Mouse (Mus musculus) layer of hippocampus, postnatal 10 days (tissue): Measurements from ENCODE around the gene Mafg. TPM values are rescaled to one million over a fixed set of nuclear protein-coding genes. Genes with fewer than 3 reads are reported as not detected.

Experiments used
- DNase-seq, 2 experiments: peaks; one replicate each; pipeline ENCODE4 v3.0.0; 2021; ENCODE audit warnings: low spot score in 2 of 2
- total RNA-seq, 2 experiments: library from RNA; stranded (reverse); gene quantifications; 2 replicates each; pipeline ENCODE4 v1.2.3; 2021

The Mafg gene
- total RNA-seq, 2 experiments from 2014 or later: 79.3 to 86.7 TPM

DNA sequence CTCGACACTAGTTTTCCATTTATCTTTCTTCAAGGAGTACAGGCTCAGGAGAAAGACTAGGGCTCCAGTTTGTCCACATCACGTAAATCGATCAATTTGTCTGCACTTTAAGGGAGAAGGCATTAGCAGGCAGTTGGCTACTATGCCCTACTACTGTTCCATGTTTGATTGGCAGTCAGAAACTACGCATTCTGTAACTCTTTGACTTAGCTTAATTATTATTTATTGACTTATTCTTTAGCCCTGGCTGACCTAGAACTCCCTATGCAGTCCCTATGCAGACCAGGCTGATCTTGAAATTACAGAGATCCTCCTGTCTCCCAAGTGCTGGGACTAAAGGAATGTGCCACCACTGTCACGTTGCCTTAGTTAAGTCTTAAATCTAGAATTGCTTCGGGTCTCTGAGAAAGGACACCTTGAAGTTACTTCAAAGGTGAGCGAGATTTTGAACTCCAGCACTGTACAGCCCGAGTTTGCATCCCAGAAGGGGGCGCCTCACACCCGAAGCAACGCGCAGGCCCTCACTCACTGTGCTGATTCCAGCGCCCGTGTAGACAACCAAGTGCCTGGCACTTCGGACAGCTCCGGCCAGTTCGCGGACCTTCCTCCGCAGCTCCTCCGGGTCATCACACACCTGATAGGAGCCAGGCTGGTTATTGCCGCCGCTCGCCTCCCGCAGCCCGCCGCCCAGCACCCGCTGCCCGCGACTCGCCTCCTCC lies 9.3 kb downstream of the Mafg start:
- peak; percentile 67 to 76 for DNase-seq

DNA sequence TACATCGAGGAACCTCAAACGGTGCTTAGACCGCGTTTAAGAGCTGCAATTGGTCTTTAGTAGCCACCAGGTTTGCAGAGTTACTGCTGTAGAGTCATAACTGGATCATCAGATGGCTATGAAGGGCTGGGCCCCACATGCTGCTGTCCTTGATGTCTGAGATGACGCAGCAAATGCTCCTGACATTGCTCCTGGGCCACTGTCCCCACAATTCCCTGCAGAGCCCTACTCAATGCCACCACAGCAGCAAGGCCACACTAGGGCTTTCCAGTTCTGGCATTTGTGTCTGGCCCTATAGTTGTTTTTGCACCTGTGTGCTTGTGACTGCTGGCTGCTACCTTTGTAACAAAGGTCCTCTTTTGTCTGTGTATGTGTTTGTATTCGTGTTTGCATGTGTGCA lies 10.6 kb downstream of the Mafg start:
- DNase-seq: no peak

DNA sequence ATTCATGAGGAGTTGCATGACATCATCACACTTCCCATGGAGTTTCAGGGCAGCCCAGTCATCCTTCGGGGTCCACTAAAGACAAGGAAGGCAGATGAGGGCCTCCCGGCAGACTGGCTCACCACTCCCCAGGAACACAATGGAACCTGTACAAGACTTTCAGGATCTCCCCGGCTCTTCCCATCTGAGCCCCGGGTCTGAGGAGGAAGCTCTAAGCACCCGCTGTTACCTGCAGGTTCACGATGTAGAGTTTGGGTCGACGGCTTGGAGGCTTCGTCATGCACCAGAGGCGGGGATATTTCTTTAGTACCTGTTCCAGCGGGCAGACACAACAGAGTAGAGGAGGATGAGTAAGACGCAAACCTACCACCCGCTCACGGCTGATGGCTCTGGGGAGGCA lies 13.2 kb downstream of the Mafg start:
- DNase-seq: no peak

DNA sequence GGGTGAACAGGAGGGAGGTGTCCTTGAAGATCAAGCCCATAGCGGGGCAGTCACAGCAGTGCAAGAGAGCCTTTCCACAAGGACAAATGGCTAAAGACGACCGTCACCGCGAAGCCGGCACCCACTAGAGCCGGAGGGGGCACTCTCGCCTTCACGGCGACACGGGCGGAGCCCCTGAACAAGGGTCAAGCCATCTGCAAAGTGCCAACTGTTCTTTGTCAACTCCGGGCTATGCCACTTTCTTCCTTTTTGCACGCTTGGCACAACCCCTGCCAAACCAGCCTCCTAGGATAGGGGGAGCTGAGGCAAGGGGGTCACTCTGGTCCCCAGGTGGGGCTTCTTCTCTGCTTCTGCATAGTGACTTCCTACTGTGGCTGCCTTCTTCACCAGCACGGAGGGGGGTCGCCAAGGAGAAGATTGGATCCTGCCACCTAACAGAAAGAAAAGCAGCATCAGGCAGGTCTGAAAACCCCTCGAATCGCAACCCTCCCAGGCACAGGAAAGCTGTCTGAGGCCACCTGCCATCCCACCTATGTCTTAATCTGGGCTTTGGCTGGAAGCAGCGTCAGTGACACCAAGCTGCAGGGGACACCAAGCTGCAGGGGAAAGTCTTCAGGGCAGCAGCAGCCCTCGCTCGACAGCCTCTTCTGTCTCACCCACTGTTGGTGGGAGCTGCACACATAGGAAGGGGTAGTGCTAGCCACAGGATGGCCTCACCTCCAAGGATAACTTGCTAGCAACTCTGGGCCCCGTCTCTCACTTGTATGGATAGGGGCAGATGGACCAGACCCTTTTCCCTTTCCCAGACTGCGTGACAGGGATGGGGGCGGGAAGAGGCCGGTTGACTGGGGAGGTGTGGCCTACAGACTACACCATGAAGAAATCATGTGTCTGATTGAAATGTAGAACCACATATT lies 14.5 kb downstream of the Mafg start:
- peak in 1 of 2 experiments; percentile 13 for DNase-seq

DNA sequence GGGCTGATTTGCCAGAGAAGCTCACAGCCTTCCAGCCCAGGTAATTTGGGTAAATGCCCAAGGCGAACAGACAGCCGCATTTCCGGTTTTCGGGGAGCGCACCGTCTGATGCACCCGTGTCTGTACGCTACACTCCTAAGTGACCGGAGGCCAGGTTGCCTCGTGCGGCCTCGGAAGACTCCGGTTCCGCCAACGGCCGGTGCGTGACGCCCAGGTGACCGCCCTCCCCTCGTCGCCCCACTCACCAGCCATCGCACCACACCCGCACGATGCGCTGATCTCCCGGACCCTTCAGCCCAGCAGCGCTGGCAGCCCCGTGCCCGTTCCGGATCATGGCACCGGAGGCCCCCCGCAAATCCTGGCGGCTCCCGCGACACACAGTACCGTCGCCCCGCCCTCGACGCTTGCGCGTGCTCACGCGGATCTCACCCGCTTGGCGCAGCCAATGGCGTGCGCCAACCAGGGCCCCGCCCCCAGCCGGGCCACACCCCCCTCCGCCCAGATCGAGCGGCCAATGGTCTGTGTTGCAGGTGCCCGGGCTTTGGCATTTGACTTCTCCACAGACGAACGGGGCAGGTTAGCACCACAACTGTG lies 15.8 kb downstream of the Mafg start, which contains the start of gene Pcyt2:
Gene Pcyt2 (minus strand): TSS at position 418 of the 594 bp plus-strand sequence.
- DNase-seq: peak; percentile 88 to 92

DNA sequence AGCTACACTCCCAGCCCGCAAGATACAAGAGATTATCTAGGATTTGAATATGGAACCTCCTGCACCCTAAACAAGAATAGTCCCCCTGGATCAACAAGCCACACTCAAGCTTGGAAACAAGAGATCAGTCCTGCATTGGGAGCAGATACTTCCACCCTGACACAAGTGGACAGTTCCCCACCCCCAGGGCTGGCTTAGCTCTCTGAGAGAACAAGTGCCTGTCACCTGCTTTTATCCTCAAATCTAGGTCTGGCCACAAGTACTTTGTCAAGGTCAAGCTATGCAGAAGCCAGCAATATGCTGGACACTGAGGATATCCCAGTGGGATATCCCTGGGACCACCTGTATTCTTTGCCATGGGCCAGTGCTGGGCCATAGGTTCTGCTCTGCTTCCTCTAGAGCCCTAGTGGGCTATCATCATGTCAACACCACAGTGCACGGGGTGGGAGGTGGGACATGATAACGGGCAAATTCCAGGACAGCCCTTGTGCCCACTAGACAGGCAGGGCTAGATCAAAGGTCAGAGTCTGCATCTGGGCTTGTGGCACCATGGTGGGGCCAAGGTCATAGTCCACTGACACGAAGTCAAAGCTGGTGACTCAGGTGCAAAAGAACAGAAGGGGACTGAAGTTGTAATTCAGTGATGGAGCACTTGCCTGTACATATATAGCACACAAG lies 16.6 kb downstream of the Mafg start:
- DNase-seq: peak in 1 of 2 experiments; percentile 11

DNA sequence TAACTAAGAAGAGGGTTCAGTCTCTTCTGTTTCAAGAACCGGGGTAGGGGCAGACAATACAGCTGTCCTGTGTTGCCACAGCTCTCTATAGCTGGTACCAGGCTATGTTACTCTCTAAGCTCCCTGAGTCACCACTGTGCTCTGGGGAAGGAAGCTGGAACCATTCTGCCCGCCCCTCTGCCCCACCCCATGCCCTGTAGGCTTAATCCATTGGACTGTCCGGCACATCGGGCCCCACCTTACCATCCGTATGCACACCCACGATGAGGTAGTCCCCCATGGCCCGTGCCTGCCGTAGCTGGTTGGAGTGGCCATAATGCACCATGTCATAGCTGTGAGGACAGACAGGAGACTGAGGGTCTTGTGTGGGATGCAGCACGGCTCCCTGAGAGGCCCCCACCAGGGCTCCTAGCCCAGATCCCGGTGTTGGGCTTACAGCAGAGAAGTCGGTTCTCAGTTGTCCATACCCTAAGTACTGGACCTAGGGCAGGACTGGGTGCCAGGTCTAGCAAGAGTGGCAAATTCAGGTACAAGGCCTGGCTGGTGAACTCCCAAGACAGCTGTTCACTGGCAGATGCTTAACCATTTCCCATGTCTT lies 17.7 kb downstream of the Mafg start:
- DNase-seq: peak in 1 of 2 experiments; percentile 12

DNA sequence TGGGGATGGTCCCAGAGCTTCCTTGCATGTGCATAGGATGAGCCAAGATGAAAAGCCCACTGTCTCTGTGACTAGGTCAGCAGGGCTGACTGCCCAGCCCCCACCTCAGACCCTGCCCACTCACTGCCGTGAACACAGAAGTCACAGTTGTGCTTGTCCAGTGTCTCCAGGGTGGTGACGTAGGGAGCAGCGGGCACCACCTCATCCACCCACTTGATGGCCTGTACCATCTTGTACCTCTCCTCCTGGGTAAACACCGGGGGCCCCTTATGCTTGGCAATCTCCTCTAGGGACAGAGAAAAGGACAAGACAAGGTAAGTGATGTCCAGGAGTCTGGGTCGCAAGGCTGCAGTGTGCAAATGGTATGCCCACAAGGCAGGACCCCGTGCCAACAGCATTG lies 18.2 kb downstream of the Mafg start:
- DNase-seq: no peak

DNA sequence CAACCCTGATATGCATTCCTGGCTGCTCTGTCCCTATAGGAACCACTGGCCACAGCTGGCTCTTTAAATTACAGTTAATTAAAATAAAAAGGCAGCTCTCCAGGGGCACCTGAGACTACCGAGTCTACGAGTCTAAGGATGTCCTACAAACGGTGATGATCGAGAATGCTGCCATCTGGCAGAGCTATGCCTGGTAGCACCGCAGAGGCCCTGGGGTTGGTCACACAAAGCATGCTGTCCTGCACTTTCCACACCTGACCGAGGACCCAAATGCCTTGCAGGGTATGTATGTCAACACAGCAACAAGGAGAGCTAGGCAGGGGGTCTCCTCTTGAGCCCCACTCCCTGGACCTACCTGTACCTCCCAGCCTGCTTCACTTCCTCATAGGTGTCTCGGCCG lies 19.4 kb downstream of the Mafg start:
- DNase-seq: no peak

DNA sequence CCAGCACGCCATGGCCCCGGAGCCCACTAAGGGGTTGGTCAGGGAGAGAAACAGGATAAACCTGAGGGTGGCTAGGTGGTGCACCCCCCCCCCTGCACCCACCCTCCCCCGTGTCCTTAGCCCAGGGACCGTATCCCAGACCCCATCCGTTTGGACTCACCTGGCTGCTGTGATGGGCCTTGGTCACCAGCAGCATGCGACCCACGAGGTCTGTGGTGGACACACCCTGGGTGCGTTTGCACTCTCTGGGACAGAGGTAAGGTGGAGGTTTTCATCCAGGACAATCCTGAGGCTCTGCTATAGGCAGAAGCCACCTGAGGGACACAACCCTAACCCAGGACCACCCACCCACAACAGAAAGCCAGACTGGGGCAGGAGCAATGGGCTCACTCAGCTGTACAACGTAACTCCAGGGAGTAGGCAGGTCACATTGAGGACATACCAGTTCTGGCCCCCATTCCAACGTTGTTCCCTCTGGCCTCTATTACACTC lies 19.9 kb downstream of the Mafg start:
- DNase-seq: no peak

DNA sequence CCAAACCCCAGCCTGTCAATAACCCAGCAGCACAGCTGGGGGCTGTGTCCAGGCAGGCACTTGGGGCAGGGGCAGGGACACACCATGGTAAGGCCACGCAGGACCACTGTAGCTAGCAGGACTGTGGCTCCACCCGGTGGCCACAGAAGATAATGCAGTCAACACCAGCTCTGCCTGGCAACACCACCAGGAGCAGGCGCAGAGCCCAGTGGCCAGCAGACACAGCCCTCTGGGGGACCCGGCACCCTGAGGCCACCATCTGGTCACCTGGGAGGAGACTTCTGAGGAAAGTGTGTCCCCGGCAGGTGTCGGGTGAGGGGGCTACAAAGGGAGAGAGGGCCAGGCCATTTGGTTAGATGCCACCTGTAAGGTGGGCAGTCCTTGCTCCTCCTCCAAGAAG lies 20.6 kb downstream of the Mafg start:
- DNase-seq: peak; percentile 82 to 83

DNA sequence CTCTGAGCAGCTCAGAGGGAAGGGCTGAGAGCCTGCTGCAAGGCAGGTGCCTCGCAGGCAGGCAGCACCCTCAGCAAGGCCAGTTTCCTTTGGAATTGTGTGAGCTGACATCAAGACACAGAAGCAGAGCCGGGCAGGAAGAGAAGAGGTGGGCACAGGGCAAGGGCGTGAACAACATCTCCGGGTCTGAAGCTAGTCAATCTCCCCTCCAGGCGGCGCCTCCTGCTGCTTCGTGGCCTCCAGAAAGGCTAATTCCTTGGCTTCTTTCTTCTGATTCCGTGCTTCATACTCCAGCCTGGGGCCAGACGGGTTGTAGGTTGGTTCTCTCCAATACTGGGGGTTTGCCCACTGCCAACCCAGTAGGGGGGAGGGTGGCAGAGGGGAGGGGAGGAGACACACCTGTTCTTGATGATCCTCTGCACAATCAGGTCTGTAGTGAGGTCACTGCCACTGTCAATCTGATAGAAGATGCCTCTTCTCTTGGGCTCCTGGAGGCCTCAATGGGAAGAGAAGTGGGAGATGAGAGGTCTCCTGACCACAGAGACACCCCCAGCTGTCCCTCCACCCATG lies 22.8 kb downstream of the Mafg start:
- no peak for DNase-seq

DNA sequence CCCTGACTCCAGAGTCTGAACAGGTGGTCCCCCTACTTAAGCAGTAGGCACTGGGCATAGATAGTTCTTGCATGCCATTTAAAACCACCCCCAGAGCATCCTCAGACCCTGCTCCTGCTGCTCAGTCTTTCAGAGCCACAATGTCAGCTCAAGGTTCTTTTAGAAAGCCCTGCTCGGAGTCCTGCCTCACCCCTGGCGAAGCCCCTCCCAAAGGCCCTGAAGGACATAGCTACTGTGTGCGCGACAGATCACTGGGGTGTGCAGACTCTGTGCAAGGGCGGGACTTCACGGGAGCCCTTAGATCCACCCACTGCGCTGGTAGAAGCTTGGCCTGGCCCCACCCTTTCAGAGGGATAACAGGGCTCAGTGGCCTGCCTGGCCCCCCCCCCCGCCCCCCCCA lies 24.1 kb downstream of the Mafg start:
- DNase-seq: no peak

DNA sequence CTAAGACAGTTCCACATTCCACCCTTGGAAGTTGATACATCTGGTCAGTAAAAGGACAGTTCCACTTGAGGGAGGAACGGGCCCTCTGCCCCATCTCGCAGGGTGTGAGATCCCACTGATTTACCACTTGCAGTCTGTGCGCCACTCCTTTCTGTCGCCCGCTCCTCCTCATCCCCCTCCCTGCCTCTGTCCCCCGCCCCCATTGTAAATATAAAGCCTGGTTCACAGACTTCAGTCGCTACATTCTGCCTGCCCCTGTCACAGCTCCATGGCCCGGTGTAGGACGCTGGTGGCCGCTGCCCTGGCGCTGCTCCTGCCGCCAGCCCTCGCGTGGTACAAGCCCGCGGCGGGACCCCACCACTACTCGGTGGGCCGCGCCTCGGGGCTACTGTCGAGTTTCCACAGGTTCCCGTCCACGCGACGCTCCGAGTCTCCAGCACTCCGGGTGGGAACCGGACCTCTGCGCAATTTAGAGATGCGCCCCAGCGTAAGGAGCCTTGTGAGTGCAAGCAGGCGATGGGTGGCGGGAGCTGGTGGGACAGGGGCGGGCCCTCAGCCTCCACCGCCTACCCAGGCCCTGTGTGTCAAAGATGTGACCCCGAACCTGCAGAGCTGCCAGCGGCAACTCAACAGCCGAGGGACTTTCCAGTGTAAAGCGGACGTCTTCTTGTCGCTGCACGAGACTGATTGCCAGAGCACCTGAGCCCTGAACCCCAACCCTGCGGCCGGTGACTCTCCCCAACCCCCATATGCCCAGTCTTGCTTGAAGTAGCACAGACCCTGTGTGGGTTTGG lies 25.0 kb downstream of the Mafg start, which contains the start of gene Npb:
Gene Npb (plus strand): TSS at position 237 of the 794 bp plus-strand sequence.
- DNase-seq: no peak

DNA sequence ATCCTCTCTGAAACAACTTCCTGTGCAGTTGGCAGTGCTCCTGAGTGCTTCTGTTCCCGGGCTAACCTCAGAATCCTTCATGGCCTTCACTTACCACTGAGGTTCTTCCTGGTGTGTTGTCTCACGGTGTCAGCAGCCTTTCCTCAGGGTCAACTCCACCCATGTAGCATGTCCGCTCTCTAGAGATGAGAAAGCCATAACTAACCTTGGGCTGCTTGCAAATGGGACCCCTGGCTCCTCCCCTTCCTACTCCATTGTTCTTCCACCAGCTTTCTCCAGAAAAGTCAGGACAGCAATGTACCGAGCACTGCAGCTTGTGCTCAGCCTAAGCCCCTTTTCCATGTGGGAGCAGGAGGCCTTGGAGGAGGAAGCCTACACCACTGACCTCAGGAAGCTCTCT lies 26.6 kb downstream of the Mafg start:
- no peak for DNase-seq

DNA sequence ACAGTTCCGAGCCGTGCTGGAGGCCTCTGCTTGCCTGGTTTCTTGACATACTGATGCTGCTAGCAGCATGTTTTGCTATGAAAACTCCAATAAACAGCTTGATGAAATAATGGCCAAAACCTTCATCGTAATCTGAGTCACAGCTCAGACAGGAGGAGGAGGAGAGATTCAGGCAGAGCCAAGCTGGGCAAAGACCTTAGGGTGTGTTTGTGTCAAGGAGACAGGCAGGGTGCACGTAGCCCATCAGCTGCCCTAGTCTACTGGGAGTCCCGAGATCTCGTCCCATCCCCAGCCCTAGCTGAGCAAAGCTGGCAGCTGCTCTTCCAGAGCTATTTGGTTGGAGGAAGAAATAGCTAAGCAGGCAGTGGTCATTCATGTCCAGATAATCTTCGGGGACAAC lies 27.7 kb downstream of the Mafg start:
- no peak for DNase-seq

DNA sequence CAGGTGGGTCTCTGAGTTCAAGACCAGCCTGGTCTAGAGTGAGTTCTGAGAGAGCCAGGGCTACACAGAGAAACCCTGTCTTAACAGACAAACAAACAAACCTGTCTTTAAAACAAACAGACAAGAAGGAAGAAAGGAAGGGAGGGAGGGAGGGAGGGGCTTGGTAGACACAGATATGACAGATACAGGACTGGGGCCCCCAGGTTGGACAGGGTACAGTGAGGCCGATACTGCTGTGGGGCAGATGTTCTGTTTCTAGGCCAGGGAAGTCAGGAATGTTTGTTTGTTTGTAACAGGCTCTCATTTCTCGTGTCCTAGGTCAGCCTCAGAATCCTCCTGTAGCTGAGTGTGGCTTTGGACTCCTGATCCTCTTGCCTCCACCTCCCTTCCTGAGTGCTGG lies 29.9 kb downstream of the Mafg start:
- DNase-seq: no peak

DNA sequence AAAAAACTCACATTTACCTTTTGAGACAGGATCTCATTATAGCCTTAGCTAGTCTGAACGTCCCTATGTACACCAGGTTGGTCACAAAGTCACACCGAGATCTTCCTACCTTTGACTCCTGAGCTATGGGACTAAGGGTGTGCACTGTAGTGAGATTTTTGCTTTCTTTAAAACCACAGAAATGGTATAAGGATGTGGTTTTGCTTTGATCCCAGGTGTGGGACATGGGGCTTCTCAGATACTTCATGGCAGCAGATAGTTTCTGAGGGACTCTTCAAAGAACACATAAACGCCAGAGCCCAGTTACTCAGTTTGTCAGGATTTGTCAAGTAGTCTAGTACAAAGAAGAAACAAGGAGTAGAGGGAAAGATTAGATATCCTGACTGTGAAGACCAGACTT lies 32.7 kb downstream of the Mafg start:
- no peak for DNase-seq

DNA sequence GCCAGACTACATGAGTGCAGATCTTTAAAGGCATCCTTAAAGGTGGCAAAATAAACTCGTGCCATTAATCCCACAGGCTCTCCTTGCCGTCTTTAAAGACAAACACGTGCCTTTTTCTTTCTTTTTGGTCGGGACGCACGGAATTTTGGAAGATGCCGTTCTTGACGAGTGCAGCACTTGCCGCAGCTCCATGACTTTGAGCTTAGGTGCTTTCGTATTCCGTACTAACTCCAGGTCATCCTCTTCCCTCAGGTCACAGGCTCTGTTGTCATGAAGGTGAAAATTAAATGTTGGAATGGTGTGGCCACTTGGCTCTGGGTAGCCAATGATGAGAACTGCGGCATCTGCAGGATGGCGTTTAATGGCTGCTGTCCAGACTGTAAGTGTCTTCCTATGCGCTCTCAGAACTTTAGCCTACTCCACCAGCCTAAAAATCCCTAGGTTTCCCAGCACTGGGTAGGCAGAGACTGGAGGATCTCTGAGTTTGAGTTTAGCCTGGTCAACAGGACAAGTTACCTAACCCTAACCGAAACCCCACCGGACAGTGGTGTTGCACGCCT lies 34.3 kb downstream of the Mafg start:
- no peak for DNase-seq
